Mouse (Mus musculus) lung, postnatal 0 days (tissue): Measurements from ENCODE around the gene Cdh8.

ENCODE experiments used
- CTCF ChIP-seq: IDR thresholded peaks from 2 replicates; pipeline ENCODE4 v1.5.1; 2016; ENCODE audit warnings: antibody characterized with exemption, mild to moderate bottlenecking
- EP300 ChIP-seq: IDR thresholded peaks from 2 replicates; pipeline ENCODE4 v1.6.1; 2016; ENCODE audit warnings: antibody characterized with exemption, mild to moderate bottlenecking, control low read depth

DNA sequence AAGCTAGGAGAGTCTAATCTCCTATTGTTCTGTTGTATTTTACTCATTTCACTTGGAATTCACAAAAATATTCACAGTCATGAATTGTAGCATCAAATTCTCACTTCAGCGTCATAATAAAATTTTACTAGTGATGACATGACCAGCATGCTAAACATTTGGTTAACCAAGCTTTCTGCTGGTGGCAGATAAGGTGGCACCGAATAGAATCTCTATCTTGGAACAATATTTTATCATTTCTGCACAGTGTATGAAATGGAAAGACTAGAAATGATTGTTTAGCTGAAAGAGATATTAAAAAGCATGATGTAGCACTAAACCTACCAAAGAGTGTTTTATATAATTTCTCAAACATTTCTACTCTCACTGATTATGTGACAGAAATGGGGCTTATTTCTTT, 225.6 kb downstream of the Cdh8 start:
- no peak for TF ChIP-seq CTCF
- TF ChIP-seq EP300, result no peak
